Mouse (Mus musculus) intestine, postnatal 0 days (tissue): ENCODE data around the gene Ehd2. TPM values are rescaled to one million over a fixed set of nuclear protein-coding genes. Genes with fewer than 3 reads are reported as not detected.

ENCODE experiments used
- ATAC-seq: fragments of 200-750 bp; cut with Nextera tagmentation; 2 replicates; pipeline ENCODE4 v1.8.0; 2017; ENCODE audit warnings: mild to moderate bottlenecking, moderate TSS enrichment, moderate library complexity
- H3K27ac ChIP-seq: fragments of 300-500 bp; sonication (generic); 2 replicates; pipeline ENCODE4 v1.5.1; 2014; ENCODE audit warnings: mild to moderate bottlenecking, low read depth, low read length, moderate library complexity
- H3K27me3 ChIP-seq: fragments of 300-500 bp; sonication (generic); replicated peaks from 2 replicates; pipeline ENCODE4 v1.6.1; 2014; ENCODE audit warnings: low read length, mixed read lengths; ENCODE audit not compliant: control insufficient read depth, insufficient read depth
- H3K36me3 ChIP-seq: fragments of 300-500 bp; sonication (generic); 2 replicates; pipeline ENCODE4 v1.6.1; 2014; ENCODE audit warnings: mild to moderate bottlenecking, moderate library complexity; ENCODE audit not compliant: control insufficient read depth, insufficient read depth
- H3K4me1 ChIP-seq: fragments of 300-500 bp; sonication (generic); replicated peaks from 2 replicates; pipeline ENCODE4 v1.6.1; 2014; ENCODE audit warnings: antibody characterized with exemption, low read length, mixed read lengths; ENCODE audit not compliant: control insufficient read depth, insufficient read depth
- H3K4me2 ChIP-seq: fragments of 300-500 bp; sonication (generic); replicated peaks from 2 replicates; pipeline ENCODE4 v1.6.1; 2014; ENCODE audit warnings: low read depth, mild to moderate bottlenecking, moderate library complexity
- H3K4me3 ChIP-seq: fragments of 300-500 bp; sonication (generic); 2 replicates; pipeline ENCODE4 v1.5.1; 2014; ENCODE audit warnings: low read depth, low read length
- H3K9ac ChIP-seq: fragments of 300-500 bp; sonication (generic); 2 replicates; pipeline ENCODE4 v1.6.1; 2014; ENCODE audit warnings: mild to moderate bottlenecking, low read depth, low read length
- H3K9me3 ChIP-seq: fragments of 300-500 bp; sonication (generic); 2 replicates; pipeline ENCODE4 v1.6.1; 2016; ENCODE audit warnings: mixed run types; ENCODE audit not compliant: control insufficient read depth
- CTCF ChIP-seq: sonication (generic); IDR thresholded peaks from 2 replicates; pipeline ENCODE4 v1.5.1; 2016; ENCODE audit warnings: low read depth, mild to moderate bottlenecking, control low read depth, antibody characterized with exemption, moderate library complexity
- WGBS: fragments of 180-500 bp; shearing (Covaris S2); extraction: QIAGEN DNeasy Blood & Tissue Kit; methylation state at CpG from one replicate; pipeline ENCODE4 v1.1.7; 2014; 5-methylcytosine and 5-hydroxymethylcytosine counted together
- polyA plus RNA-seq: library from polyadenylated mRNA; unstranded; fragments of >200 nt; fragmentation: Nextera tagmentation; extraction: Ambion mirVana; gene quantifications from 2 replicates; pipeline ENCODE4 v1.2.1, GENCODE M21; 2015

Ehd2 gene
- 29.3 and 30.9 TPM in 2 replicates for polyA plus RNA-seq

GRCm38 (mm10) chr7:15967312-15967711, at the start of gene Ehd2:
Ehd2 (minus strand) TSS chr7:15967567.
- 2% methylated on average over 19 of the region's 22 CpGs for WGBS
- peak within 1 kb of the TSS; percentile 44 for H3K4me3 ChIP-seq
- peaks cover 8% of the 10 kb centered on the region; the same call in 1 of the 2 replicates for H3K4me1 ChIP-seq
- no peak within 1 kb of the TSS for H3K27ac ChIP-seq
- peaks cover 12% of the 10 kb centered on the region for H3K36me3 ChIP-seq
- peak; percentile 67 for ATAC-seq
- peak within 1 kb of the TSS; percentile 53; the same call in 1 of the 2 replicates for H3K9ac ChIP-seq
- H3K4me2 ChIP-seq: peak within 1 kb of the TSS; percentile 57
- no peaks in the 10 kb centered on the region for H3K27me3 ChIP-seq
- H3K9me3 ChIP-seq: no peaks in the 10 kb centered on the region
- TF ChIP-seq CTCF: peak; percentile 97

GRCm38 (mm10) chr7:16015384-16015783, 48.0 kb upstream of the Ehd2 start:
- H3K9ac ChIP-seq: no peak overlapping the region
- no peak for ATAC-seq
- no peaks in the 10 kb centered on the region for H3K27me3 ChIP-seq
- H3K9me3 ChIP-seq: no peaks in the 10 kb centered on the region
- no peak overlapping the region for H3K27ac ChIP-seq
- H3K4me2 ChIP-seq: no peak overlapping the region
- H3K4me3 ChIP-seq: no peak overlapping the region
- WGBS: 84% methylated on average over 5 of the region's 5 CpGs
- no peaks in the 10 kb centered on the region; the same call in 1 of the 2 replicates for H3K36me3 ChIP-seq
- no peak for TF ChIP-seq CTCF
- peaks cover 7% of the 10 kb centered on the region; the same call in 1 of the 2 replicates for H3K4me1 ChIP-seq

GRCm38 (mm10) chr7:16014521-16015175, 47.3 kb upstream of the Ehd2 start:
- Histone ChIP-seq H3K36me3 (no peaks in the 10 kb centered on the region; the same call in 1 of the 2 replicates), H3K4me3 (no peak overlapping the region), H3K27ac (no peak overlapping the region), H3K4me2 (no peak overlapping the region), H3K9me3 (no peaks in the 10 kb centered on the region), H3K27me3 (no peaks in the 10 kb centered on the region), H3K9ac (no peak overlapping the region), H3K4me1 (peaks cover 7% of the 10 kb centered on the region; the same call in 1 of the 2 replicates)
- ATAC-seq: no peak
- no peak for TF ChIP-seq CTCF
- 78% methylated on average over 8 of the region's 8 CpGs for WGBS

GRCm38 (mm10) chr7:16013722-16014275, 46.4 kb upstream of the Ehd2 start:
- no peak for ATAC-seq
- no peaks in the 10 kb centered on the region for H3K27me3 ChIP-seq

GRCm38 (mm10) chr7:16012576-16013263, 45.4 kb upstream of the Ehd2 start:
- H3K4me1 ChIP-seq: peaks cover 7% of the 10 kb centered on the region; the same call in 1 of the 2 replicates
- no peak overlapping the region for H3K9ac ChIP-seq
- H3K4me2 ChIP-seq: no peak overlapping the region
- H3K9me3 ChIP-seq: no peaks in the 10 kb centered on the region
- no peak overlapping the region for H3K4me3 ChIP-seq
- TF ChIP-seq CTCF: peak; percentile 72
- no peak overlapping the region for H3K27ac ChIP-seq
- H3K36me3 ChIP-seq: no peaks in the 10 kb centered on the region; the same call in 1 of the 2 replicates
- 71% methylated on average over 11 of the region's 11 CpGs for WGBS
- no peaks in the 10 kb centered on the region for H3K27me3 ChIP-seq
- ATAC-seq: peak; percentile 42; the same call in 1 of the 2 replicates

More at GRCm38 (mm10) chr7:16013722-16014275, 46.4 kb upstream of the Ehd2 start:
- Histone ChIP-seq H3K27ac (no peak overlapping the region), H3K9me3 (no peaks in the 10 kb centered on the region), H3K4me3 (no peak overlapping the region), H3K4me2 (no peak overlapping the region), H3K36me3 (no peaks in the 10 kb centered on the region; the same call in 1 of the 2 replicates), H3K9ac (no peak overlapping the region), H3K4me1 (peaks cover 7% of the 10 kb centered on the region; the same call in 1 of the 2 replicates)
- no peak for TF ChIP-seq CTCF
- WGBS: 72% methylated on average over 5 of the region's 5 CpGs
